Mouse (Mus musculus): ENCODE data around the gene Ascc2. TPM values are rescaled to one million over a fixed set of nuclear protein-coding genes. Genes with fewer than 3 reads are reported as not detected.
A peak's percentile ranks its signal among the peaks of the same experiment; 100 is the strongest.

The Ascc2 gene
- polyA plus RNA-seq, 1 experiment from 2014 or later, result 42.2 TPM

GRCm38 (mm10) chr11:4683516-4683915, 46.0 kb downstream of the Ascc2 start:
- no peak overlapping the region for H3K27ac ChIP-seq
- peaks cover 57% of the 10 kb centered on the region for H3K36me3 ChIP-seq (ENCODE audit: inconsistent target)
- no peak overlapping the region for H3K4me3 ChIP-seq (ENCODE audit: inconsistent target)
- 64% methylated on average over 6 of the region's 6 CpGs for WGBS (ENCODE audit: missing documents)
- no peaks in the 10 kb centered on the region for H3K79me2 ChIP-seq (ENCODE audit: inconsistent target)

GRCm38 (mm10) chr11:4684186-4684585, 46.6 kb downstream of the Ascc2 start:
- H3K36me3 ChIP-seq (ENCODE audit: inconsistent target), result peaks cover 50% of the 10 kb centered on the region
- no peaks in the 10 kb centered on the region for H3K79me2 ChIP-seq (ENCODE audit: inconsistent target)
- WGBS (ENCODE audit: missing documents), result 96% methylated on average over 6 of the region's 6 CpGs
- H3K27ac ChIP-seq, result no peak overlapping the region
- H3K4me3 ChIP-seq (ENCODE audit: inconsistent target), result no peak overlapping the region

- no peak overlapping the region for H3K4me3 ChIP-seq (ENCODE audit: inconsistent target)
- H3K27ac ChIP-seq, result no peak overlapping the region
- peaks cover 43% of the 10 kb centered on the region for H3K36me3 ChIP-seq (ENCODE audit: inconsistent target)
- 67% methylated on average over 4 of the region's 4 CpGs for WGBS (ENCODE audit: missing documents)
- H3K79me2 ChIP-seq (ENCODE audit: inconsistent target), result no peaks in the 10 kb centered on the region
Measured at GRCm38 (mm10) chr11:4685071-4685470, 47.5 kb downstream of the Ascc2 start.

- no peaks in the 10 kb centered on the region for H3K79me2 ChIP-seq (ENCODE audit: inconsistent target)
- peaks cover 39% of the 10 kb centered on the region for H3K36me3 ChIP-seq (ENCODE audit: inconsistent target)
- no peak overlapping the region for H3K27ac ChIP-seq
- no peak overlapping the region for H3K4me3 ChIP-seq (ENCODE audit: inconsistent target)
- WGBS (ENCODE audit: missing documents), result 93% methylated on average over 5 of the region's 5 CpGs
Measured at GRCm38 (mm10) chr11:4685510-4685909, 48.0 kb downstream of the Ascc2 start.

GRCm38 (mm10) chr11:4687027-4687426, 49.5 kb downstream of the Ascc2 start:
- no peak overlapping the region for H3K4me3 ChIP-seq (ENCODE audit: inconsistent target)
- no peak overlapping the region for H3K27ac ChIP-seq
- peaks cover 23% of the 10 kb centered on the region for H3K36me3 ChIP-seq (ENCODE audit: inconsistent target)
- no peaks in the 10 kb centered on the region for H3K79me2 ChIP-seq (ENCODE audit: inconsistent target)
- WGBS (ENCODE audit: missing documents), result 98% methylated on average over 3 of the region's 3 CpGs

- H3K27ac ChIP-seq, result no peak overlapping the region
- no peaks in the 10 kb centered on the region for H3K79me2 ChIP-seq (ENCODE audit: inconsistent target)
- H3K36me3 ChIP-seq (ENCODE audit: inconsistent target), result peaks cover 15% of the 10 kb centered on the region
- WGBS (ENCODE audit: missing documents), result 80% methylated on average over 3 of the region's 3 CpGs
- no peak overlapping the region for H3K4me3 ChIP-seq (ENCODE audit: inconsistent target)
Measured at GRCm38 (mm10) chr11:4687874-4688273, 50.3 kb downstream of the Ascc2 start.

- Histone ChIP-seq H3K4me3 (ENCODE audit: inconsistent target) (no peak overlapping the region), H3K27ac (no peak overlapping the region), H3K36me3 (ENCODE audit: inconsistent target) (peaks cover 6% of the 10 kb centered on the region; the same call in 1 of the 2 replicates), H3K79me2 (ENCODE audit: inconsistent target) (no peaks in the 10 kb centered on the region)
- 72% methylated on average over 11 of the region's 11 CpGs for WGBS (ENCODE audit: missing documents)
Measured at GRCm38 (mm10) chr11:4688632-4689380, 51.3 kb downstream of the Ascc2 start.

- 100% methylated on average over 5 of the region's 7 CpGs for WGBS (ENCODE audit: missing documents)
- H3K36me3 ChIP-seq (ENCODE audit: inconsistent target), result no peaks in the 10 kb centered on the region
- no peak overlapping the region for H3K4me3 ChIP-seq (ENCODE audit: inconsistent target)
- no peak overlapping the region for H3K27ac ChIP-seq
- H3K79me2 ChIP-seq (ENCODE audit: inconsistent target), result no peaks in the 10 kb centered on the region
Measured at GRCm38 (mm10) chr11:4690353-4690752, 52.8 kb downstream of the Ascc2 start.

- WGBS (ENCODE audit: missing documents), result 94% methylated on average over 10 of the region's 10 CpGs
- H3K4me3 ChIP-seq (ENCODE audit: inconsistent target), result no peak overlapping the region
- H3K79me2 ChIP-seq (ENCODE audit: inconsistent target), result no peaks in the 10 kb centered on the region
Measured at GRCm38 (mm10) chr11:4691213-4691612, 53.7 kb downstream of the Ascc2 start.

GRCm38 (mm10) chr11:4692162-4692561, 54.6 kb downstream of the Ascc2 start:
- no peaks in the 10 kb centered on the region for H3K79me2 ChIP-seq (ENCODE audit: inconsistent target)
- no peak overlapping the region for H3K4me3 ChIP-seq (ENCODE audit: inconsistent target)
- no peaks in the 10 kb centered on the region for H3K36me3 ChIP-seq (ENCODE audit: inconsistent target)
- WGBS (ENCODE audit: missing documents), result 96% methylated on average over 11 of the region's 11 CpGs
- no peak overlapping the region for H3K27ac ChIP-seq

More at GRCm38 (mm10) chr11:4691213-4691612, 53.7 kb downstream of the Ascc2 start:
- Histone ChIP-seq H3K36me3 (ENCODE audit: inconsistent target) (no peaks in the 10 kb centered on the region), H3K27ac (no peak overlapping the region)

GRCm38 (mm10) chr11:4697043-4697983, 59.8 kb downstream of the Ascc2 start:
- no peak overlapping the region for H3K27ac ChIP-seq
- 0 out of 2 replicates have a peak, but pooled peaks cover 7% of the 10 kb centered on the region for H3K36me3 ChIP-seq (ENCODE audit: inconsistent target)
- 51% methylated on average over 7 of the region's 7 CpGs for WGBS (ENCODE audit: missing documents)
- H3K79me2 ChIP-seq (ENCODE audit: inconsistent target), result peaks cover 5% of the 10 kb centered on the region; the same call in 1 of the 2 replicates
- H3K4me3 ChIP-seq (ENCODE audit: inconsistent target), result no peak overlapping the region

- 90% methylated on average over 8 of the region's 8 CpGs for WGBS (ENCODE audit: missing documents)
Measured at GRCm38 (mm10) chr11:4700726-4701125, 63.2 kb downstream of the Ascc2 start.

GRCm38 (mm10) chr11:4703688-4704071, 66.1 kb downstream of the Ascc2 start:
- peaks cover 49% of the 10 kb centered on the region for H3K79me2 ChIP-seq (ENCODE audit: inconsistent target)
- H3K36me3 ChIP-seq (ENCODE audit: inconsistent target), result 0 out of 2 replicates have a peak, but pooled peaks cover 7% of the 10 kb centered on the region
- H3K4me3 ChIP-seq (ENCODE audit: inconsistent target), result peak overlapping the region; percentile 96
- peak overlapping the region; percentile 69 for H3K27ac ChIP-seq
- WGBS (ENCODE audit: missing documents), result 2% methylated on average over 12 of the region's 12 CpGs

More at GRCm38 (mm10) chr11:4700726-4701125, 63.2 kb downstream of the Ascc2 start:
- no peak overlapping the region for H3K27ac ChIP-seq
- peaks cover 28% of the 10 kb centered on the region for H3K79me2 ChIP-seq (ENCODE audit: inconsistent target)
- H3K36me3 ChIP-seq (ENCODE audit: inconsistent target), result 0 out of 2 replicates have a peak, but pooled peaks cover 7% of the 10 kb centered on the region
- H3K4me3 ChIP-seq (ENCODE audit: inconsistent target), result no peak overlapping the region

GRCm38 (mm10) chr11:4704072-4704964, 66.8 kb downstream of the Ascc2 start, which contains the start of the genes Uqcr10 and Zmat5:
Gene Uqcr10 (minus strand): TSS chr11:4704342.
Gene Zmat5 (plus strand): TSS chr11:4704678.
- peak within 1 kb of the TSS; percentile 69 for H3K27ac ChIP-seq
- peak within 1 kb of the TSS; percentile 96 for H3K4me3 ChIP-seq (ENCODE audit: inconsistent target)
- H3K79me2 ChIP-seq (ENCODE audit: inconsistent target), result peaks cover 49% of the 10 kb centered on the region
- H3K36me3 ChIP-seq (ENCODE audit: inconsistent target), result 0 out of 2 replicates have a peak, but pooled peaks cover 7% of the 10 kb centered on the region
- WGBS (ENCODE audit: missing documents), result under 1% methylated on average over 47 of the region's 47 CpGs
